Mouse (Mus musculus) ES-E14 (cell line): ENCODE measurements around the gene Ube2q1. TPM values are rescaled to one million over a fixed set of nuclear protein-coding genes. Genes with fewer than 3 reads are reported as not detected.
A peak's percentile ranks its signal among the peaks of the same experiment; 100 is the strongest.

ENCODE experiments used
- DNase-seq: peaks from one replicate; pipeline ENCODE4 v3.0.0-alpha.2; 2013; ENCODE audit warnings: low read depth, low spot score
- H3K27ac ChIP-seq: 2 replicates; pipeline ENCODE4 v1.5.1; 2012; ENCODE audit warnings: low read depth, mild to moderate bottlenecking, low read length, moderate library complexity, mixed read lengths; ENCODE audit not compliant: poor library complexity, insufficient read depth, severe bottlenecking
- H3K36me3 ChIP-seq: 2 replicates; pipeline ENCODE4 v1.6.1; 2012; ENCODE audit warnings: mild to moderate bottlenecking, low read length, moderate library complexity, mixed read lengths; ENCODE audit not compliant: control insufficient read depth, poor library complexity, insufficient read depth, severe bottlenecking
- H3K4me1 ChIP-seq, 2 experiments: fragments of 150-350 bp in 1 of 2; sonication (generic) in 1 of 2; 2 replicates each; pipeline ENCODE4 v1.6.1; 2012; ENCODE audit warnings: low read length in 2 of 2, mild to moderate bottlenecking in 1 of 2, mixed read lengths in 1 of 2; ENCODE audit not compliant: control insufficient read depth in 2 of 2, insufficient read depth in 2 of 2, poor library complexity in 1 of 2
- H3K4me3 ChIP-seq, 2 experiments: fragments of 150-350 bp in 1 of 2; sonication (generic) in 1 of 2; 2 replicates each; pipeline ENCODE4 v1.5.1; 2012; ENCODE audit warnings: low read length in 2 of 2, low read depth in 1 of 2, mild to moderate bottlenecking in 1 of 2, mixed read lengths in 1 of 2; ENCODE audit not compliant: insufficient read depth in 1 of 2, poor library complexity in 1 of 2, severe bottlenecking in 1 of 2
- H3K9ac ChIP-seq: 2 replicates; pipeline ENCODE4 v1.6.1; 2012; ENCODE audit warnings: low read depth, mild to moderate bottlenecking, low read length, mixed read lengths; ENCODE audit not compliant: poor library complexity, insufficient read depth, severe bottlenecking
- H3K9me3 ChIP-seq: fragments of 150-350 bp; sonication (generic); 2 replicates; pipeline ENCODE4 v1.6.1; 2012; ENCODE audit warnings: low read depth, mild to moderate bottlenecking, low read length; ENCODE audit not compliant: control insufficient read depth, insufficient read depth
- CHD2 ChIP-seq: IDR thresholded peaks from 2 replicates; pipeline ENCODE4 v1.6.1; 2014; ENCODE audit warnings: mild to moderate bottlenecking, low read depth, low read length, inconsistent platforms
- HCFC1 ChIP-seq: IDR thresholded peaks from 2 replicates; pipeline ENCODE4 v1.6.1; 2012; ENCODE audit warnings: low read length, inconsistent platforms, borderline replicate concordance; ENCODE audit not compliant: insufficient read depth
- MAFK ChIP-seq: IDR thresholded peaks from 2 replicates; pipeline ENCODE4 v1.6.1; 2014; ENCODE audit warnings: mild to moderate bottlenecking, low read depth, low read length, inconsistent platforms; ENCODE audit not compliant: insufficient read depth
- ZC3H11A ChIP-seq: IDR thresholded peaks from 2 replicates; pipeline ENCODE4 v1.6.1; 2012; ENCODE audit warnings: low read depth, mild to moderate bottlenecking, inconsistent platforms, low read length, borderline replicate concordance
- ZNF384 ChIP-seq: IDR thresholded peaks from 2 replicates; pipeline ENCODE4 v1.6.1; 2012; ENCODE audit warnings: low read depth, low read length, inconsistent platforms
- in situ Hi-C, 2 experiments: fragments of 600-800 bp; cut with MboI; formaldehyde crosslinking; loops; one replicate each; pipeline ENCODE4 v1.15.1; 2025; ENCODE audit warnings: low sequenced_read_pairs in 2 of 2, inconsistent platforms in 1 of 2; ENCODE audit not compliant: unreplicated experiment in 2 of 2
- total RNA-seq: library from RNA; depleted of rRNA; stranded (reverse); fragments of 300-350 nt; gene quantifications from 2 replicates; pipeline ENCODE4 v1.2.3, GENCODE M21; 2012

The Ube2q1 gene
- total RNA-seq, 1 experiment = 45.2 TPM

DNA sequence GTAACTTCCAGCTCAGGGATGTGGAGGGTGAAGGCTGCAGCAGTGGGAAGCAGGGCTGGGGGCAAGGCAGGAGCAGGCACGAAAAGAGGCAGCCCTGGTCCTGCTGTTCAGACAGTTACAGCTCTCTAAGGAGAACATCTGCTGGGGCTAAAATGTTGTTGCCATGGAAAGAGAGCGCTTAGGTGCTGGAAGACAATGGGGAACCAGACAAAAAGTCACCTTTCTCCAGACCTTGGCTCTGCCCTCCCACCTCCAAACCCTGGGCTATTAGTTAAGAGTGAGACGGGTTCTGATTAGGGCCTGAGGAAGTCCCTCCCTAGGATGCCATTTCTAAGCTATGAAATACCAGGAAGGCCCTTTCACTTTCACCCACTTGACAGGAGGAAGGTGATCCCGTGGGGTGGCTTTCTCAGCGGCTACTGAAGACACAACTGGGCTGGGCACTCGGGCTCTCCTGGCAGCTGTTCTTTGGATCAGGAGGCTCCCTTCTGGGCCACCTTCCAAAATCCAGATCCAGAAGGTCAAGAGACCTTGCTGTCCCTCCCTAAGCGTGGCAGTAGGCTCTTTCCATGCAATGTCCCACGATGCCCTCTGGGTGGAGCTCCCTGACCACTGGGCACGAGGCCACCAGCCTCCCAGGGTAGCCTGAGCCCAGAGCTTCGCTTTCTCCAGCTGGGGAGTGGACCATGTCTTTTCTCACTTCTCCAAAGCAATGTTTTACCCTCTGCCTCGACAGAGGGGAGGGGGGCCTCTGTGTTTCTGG is 11.8 kb downstream of the Ube2q1 start:
- Histone ChIP-seq H3K9ac (no peak overlapping the region), H3K36me3 (peaks cover 34% of the 10 kb centered on the region), H3K4me1 (peaks cover 9 to 45% of the 10 kb centered on the region in 2 experiments), H3K9me3 (no peaks in the 10 kb centered on the region), H3K4me3 (no peak overlapping the region), H3K27ac (peak overlapping the region; percentile 59; the same call in 1 of the 2 replicates)
- DNase-seq = no peak
- TF ChIP-seq CHD2 (no peak), MAFK (no peak), HCFC1 (no peak), ZNF384 (no peak), ZC3H11A (0 out of 2 replicates have a peak, but pooled peaks have one; percentile 42)
- in situ Hi-C loops = no loop called here

DNA sequence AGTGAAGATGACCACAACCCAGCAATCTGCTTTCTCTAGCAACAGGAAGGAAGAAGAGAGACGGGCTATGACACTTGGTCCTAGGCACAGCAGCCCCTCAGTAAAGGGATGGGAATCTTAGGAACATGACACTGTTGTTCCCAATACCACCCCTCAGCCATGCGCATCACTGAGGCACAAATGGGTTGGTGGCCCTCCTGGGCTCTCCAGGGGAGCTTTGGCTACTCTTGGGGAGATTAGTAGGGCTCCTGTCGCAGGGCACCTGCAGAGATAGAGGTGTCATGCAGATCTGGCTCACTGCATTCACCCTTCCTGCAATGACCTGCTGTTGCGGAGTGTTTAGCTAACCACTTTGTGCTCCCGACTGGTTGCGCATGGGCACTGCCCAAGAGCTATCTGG is 12.9 kb downstream of the Ube2q1 start:
- no peak overlapping the region for H3K4me3 ChIP-seq
- H3K36me3 ChIP-seq = peaks cover 23% of the 10 kb centered on the region
- H3K9ac ChIP-seq = no peak overlapping the region
- no peaks in the 10 kb centered on the region for H3K9me3 ChIP-seq
- in situ Hi-C loops = no loop called here
- H3K27ac ChIP-seq = no peak overlapping the region
- no peak for DNase-seq
- peaks cover 9 to 42% of the 10 kb centered on the region in 2 experiments for H3K4me1 ChIP-seq
- TF ChIP-seq ZC3H11A (no peak), HCFC1 (no peak), CHD2 (no peak), ZNF384 (no peak), MAFK (no peak)

DNA sequence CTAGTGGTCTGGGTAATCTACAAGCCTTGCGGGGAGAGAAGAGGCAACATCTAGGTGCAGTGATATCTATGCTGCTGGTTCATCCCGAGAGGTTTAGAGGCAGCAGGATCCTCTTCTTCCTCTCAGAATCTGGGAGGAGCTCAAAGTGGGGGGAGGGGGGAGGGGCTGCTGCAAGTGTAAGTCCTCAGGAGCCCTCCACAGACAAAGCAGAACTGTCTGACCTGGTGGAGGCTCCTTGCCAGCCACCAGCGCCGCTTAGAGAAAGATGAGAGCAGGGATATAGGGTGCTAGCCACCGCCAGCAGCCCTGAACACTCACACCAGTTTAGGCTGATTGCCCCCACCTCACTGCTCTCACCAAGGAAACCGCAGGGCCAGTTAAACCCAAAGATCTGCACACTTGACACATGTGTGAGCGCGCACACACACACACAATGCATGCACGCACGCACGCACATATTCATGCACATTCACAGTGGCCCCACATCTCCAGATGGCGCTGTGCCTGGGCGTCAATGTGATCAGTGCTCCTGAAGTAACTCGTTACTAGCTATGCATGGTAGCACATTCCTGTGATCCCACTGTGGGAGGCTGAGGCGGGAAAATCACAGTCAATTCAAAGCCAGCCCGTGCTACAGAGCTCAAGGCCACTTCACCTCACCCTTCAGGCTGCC is 15.4 kb downstream of the Ube2q1 start:
- Histone ChIP-seq H3K4me1 (peaks cover 9 to 31% of the 10 kb centered on the region in 2 experiments), H3K9me3 (no peaks in the 10 kb centered on the region), H3K27ac (peak overlapping the region; percentile 8; the same call in 1 of the 2 replicates), H3K4me3 (peak overlapping the region; percentile 18 to 45; a peak in 3 of 4 replicates), H3K36me3 (peaks cover 6% of the 10 kb centered on the region; the same call in 1 of the 2 replicates), H3K9ac (peak overlapping the region; percentile 24)
- DNase-seq = no peak
- in situ Hi-C loops = no loop called here
- TF ChIP-seq MAFK (no peak), HCFC1 (no peak), ZC3H11A (no peak), ZNF384 (no peak), CHD2 (no peak)

DNA sequence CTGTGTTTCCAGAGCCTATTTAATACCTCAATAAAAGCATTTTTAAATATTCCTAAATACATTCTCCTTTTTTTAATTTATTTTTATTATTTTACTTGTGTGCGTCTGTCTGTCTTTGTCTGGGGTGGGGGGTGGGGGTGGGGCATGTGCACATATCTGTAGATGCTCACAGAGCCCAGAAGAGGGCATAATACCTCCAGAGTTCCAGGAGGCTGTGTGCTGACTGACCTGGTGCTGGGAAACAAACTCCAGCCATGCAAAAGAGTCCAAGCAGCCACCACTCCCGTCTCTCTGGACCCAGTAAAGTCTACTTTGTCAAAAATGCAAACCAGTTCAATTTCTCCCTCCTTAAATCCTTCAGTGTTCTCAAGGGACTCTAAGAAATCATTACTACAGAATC is 21.2 kb downstream of the Ube2q1 start:
- H3K4me1 ChIP-seq = peaks cover 2 to 27% of the 10 kb centered on the region in 2 experiments; a peak in 2 of 4 replicates
- H3K9me3 ChIP-seq = no peaks in the 10 kb centered on the region
- DNase-seq = no peak
- H3K4me3 ChIP-seq = no peak overlapping the region
- in situ Hi-C loops = no loop called here
- H3K9ac ChIP-seq = no peak overlapping the region
- H3K36me3 ChIP-seq = no peaks in the 10 kb centered on the region
- H3K27ac ChIP-seq = no peak overlapping the region; the same call in 1 of the 2 replicates
- no peak for TF ChIP-seq ZC3H11A
- no peak for TF ChIP-seq HCFC1
- no peak for TF ChIP-seq ZNF384
- no peak for TF ChIP-seq MAFK
- no peak for TF ChIP-seq CHD2
